8 mouse cellular contexts compared by ENCODE assay signal in the genomic region with DNA sequence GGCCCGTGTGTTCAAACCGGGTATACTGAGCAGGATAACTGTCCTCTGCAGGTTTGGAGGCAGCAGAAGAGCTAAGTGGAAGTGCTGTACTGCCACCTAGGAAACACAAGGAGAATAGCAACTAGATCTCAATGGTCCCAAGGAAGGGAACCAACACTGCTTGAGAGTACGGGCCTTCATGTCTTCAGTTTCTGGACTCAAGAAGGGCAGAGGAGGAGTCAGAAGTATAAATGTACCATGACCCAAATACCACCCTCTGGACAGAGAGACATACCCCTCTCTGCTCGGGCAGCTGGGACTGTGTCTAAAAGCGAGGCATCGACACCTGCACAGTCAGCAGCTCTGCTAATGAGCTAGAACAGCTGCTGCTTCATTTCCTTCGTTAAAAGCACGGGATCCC. TPM values are rescaled to one million over a fixed set of nuclear protein-coding genes. Genes with fewer than 3 reads are reported as not detected.
DNase-seq lines count a peak whose midpoint lies in the region; ATAC-seq lines count a peak whose summit lies in the region.

No protein-coding gene starts in this region.

- no peak overlapping the region for H3K9ac ChIP-seq in kidney, embryonic 15.5 days
- H3K9ac ChIP-seq in forebrain, embryonic 14.5 days (ENCODE audit: low read length): no peak overlapping the region

- peak; percentile 10 for DNase-seq in CD4-positive, CD25-positive, alpha-beta regulatory T cell, adult 2 months (ENCODE audit: low read depth, low spot score)
- DNase-seq in kidney, adult 9 months: peak; percentile 22
- peak; percentile 50 for DNase-seq in 3T3-L1 (ENCODE audit: low read depth, low spot score)
- peak; percentile 65 for DNase-seq in forebrain, embryonic 14.5 days (ENCODE audit: low spot score)
- DNase-seq in testis, postnatal 14 days (ENCODE audit: low spot score): no peak

- H3K4me3 ChIP-seq in kidney, embryonic 15.5 days (replicated peaks): no peak overlapping the region
- H3K4me3 ChIP-seq in forebrain, embryonic 14.5 days (ENCODE audit: low read depth, low read length): no peak overlapping the region

- no peaks in the 10 kb centered on the region for H3K9me3 ChIP-seq in kidney, embryonic 15.5 days (replicated peaks)
- no peaks in the 10 kb centered on the region for H3K9me3 ChIP-seq in forebrain, embryonic 14.5 days (replicated peaks; ENCODE audit: control insufficient read depth, low read length)

- H3K27ac ChIP-seq in kidney, embryonic 15.5 days: no peak overlapping the region
- H3K27ac ChIP-seq in forebrain, embryonic 14.5 days (ENCODE audit: low read depth, low read length): no peak overlapping the region

- H3K4me1 ChIP-seq in kidney, embryonic 15.5 days: no peaks in the 10 kb centered on the region
- H3K4me1 ChIP-seq in forebrain, embryonic 14.5 days (ENCODE audit: control insufficient read depth, insufficient read depth, low read length): peaks cover 8% of the 10 kb centered on the region; the same call in 1 of the 2 replicates

- H3K4me2 ChIP-seq in kidney, embryonic 15.5 days: no peak overlapping the region
- H3K4me2 ChIP-seq in forebrain, embryonic 14.5 days (ENCODE audit: low read length): no peak overlapping the region

- no peak for ATAC-seq in CD4-positive, CD25-positive, alpha-beta regulatory T cell, adult 4 months
- ATAC-seq in kidney, embryonic 15.5 days (replicated peaks; ENCODE audit: low FRiP score): no peak
- peak; percentile 44 for ATAC-seq in forebrain, embryonic 14.5 days
- ATAC-seq in inflammation-experienced regulatory T-cells, adult 6 months: no peak

- H3K36me3 ChIP-seq in kidney, embryonic 15.5 days: no peaks in the 10 kb centered on the region
- no peaks in the 10 kb centered on the region for H3K36me3 ChIP-seq in forebrain, embryonic 14.5 days (ENCODE audit: control insufficient read depth, insufficient read depth, low read length)

- H3K27me3 ChIP-seq in kidney, embryonic 15.5 days: 0 out of 2 replicates have a peak, but pooled peaks cover 2% of the 10 kb centered on the region
- no peaks in the 10 kb centered on the region for H3K27me3 ChIP-seq in forebrain, embryonic 14.5 days (replicated peaks; ENCODE audit: control insufficient read depth, insufficient read depth, low read length)

- 61% methylated on average over 8 of the region's 8 CpGs for WGBS in kidney, embryonic 15.5 days
- WGBS in forebrain, embryonic 14.5 days: 50% methylated on average over 8 of the region's 8 CpGs

RNA-seq across cellular contexts. Expression of a gene that starts 27.7 kb away (rescaled TPM):
- polyA plus RNA-seq in CD4-positive, CD25-positive, alpha-beta regulatory T cell, adult 4 months (2017; shearing (Covaris generic)): under 1 TPM in 1 of 2 experiments, not detected in 1; 0.04 TPM
- polyA plus RNA-seq in kidney, embryonic 15.5 days (2015; fragmentation: Nextera tagmentation; extraction: Ambion mirVana): 0.37 and 0.42 TPM in 2 replicates
- 0.10 and 0.15 TPM in 2 replicates for polyA plus RNA-seq in forebrain, embryonic 14.5 days (2014; fragmentation: Nextera tagmentation; extraction: Ambion mirVana)
- not detected for polyA plus RNA-seq in inflammation-experienced regulatory T-cells, adult 6 months (2017; shearing (Covaris generic))
